Mouse (Mus musculus): Measurements from ENCODE around the gene Tmem14a. TPM values are rescaled to one million over a fixed set of nuclear protein-coding genes. Genes with fewer than 3 reads are reported as not detected.
"Not testable (repeated sequence)": the region's sequence is repeated elsewhere in the genome, so short reads cannot be mapped to it uniquely, and the experiment has no call there.

Gene Tmem14a
- total RNA-seq, 2 experiments from 2014 or later, result 1.3 to 3.3 TPM

GRCm38 (mm10) chr1:21252566-21253302 lies 34.4 kb downstream of the Tmem14a start:
- ATAC-seq (replicated peaks; ENCODE audit: poor library complexity), result no peak

GRCm38 (mm10) chr1:21253303-21253650 lies 34.9 kb downstream of the Tmem14a start:
- no peak for ATAC-seq (replicated peaks; ENCODE audit: poor library complexity)

GRCm38 (mm10) chr1:21253856-21254255 lies 35.5 kb downstream of the Tmem14a start:
- ATAC-seq (replicated peaks; ENCODE audit: poor library complexity), result no peak

DNA sequence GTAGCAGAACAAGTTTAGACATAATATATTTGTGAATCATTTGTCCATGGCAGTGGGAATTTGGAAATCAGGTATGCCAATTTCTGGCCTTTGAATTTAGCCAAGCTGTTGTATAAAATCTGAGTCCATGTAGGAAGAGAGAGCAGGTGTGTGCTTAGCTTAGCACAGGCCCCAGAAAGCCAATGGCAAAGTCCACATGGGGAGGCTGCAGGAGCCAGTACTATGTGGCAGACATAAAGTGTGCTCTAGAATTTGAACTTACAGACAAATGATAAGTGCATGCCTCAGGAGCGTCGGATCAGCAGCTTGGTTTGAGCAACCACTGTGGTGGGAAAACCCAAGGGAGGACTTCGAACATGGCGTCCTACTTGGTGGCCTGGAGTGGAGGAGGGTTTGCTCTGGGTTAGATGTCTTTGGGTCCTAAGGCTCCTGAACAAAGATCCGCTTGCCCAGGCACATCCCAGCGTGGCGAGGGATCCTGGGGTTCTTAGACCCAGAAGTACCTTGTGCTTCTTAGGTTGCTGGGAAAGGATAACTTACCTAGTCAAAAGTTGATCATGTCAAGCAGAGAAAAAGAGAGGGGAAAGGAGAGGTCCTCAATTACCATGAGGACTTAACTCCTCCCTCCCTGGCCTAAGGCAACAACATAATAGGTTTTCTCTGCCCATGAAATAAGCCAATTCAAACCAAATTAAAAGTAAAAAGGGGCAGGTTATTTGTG lies 37.4 kb downstream of the Tmem14a start:
- no peak for ATAC-seq (replicated peaks; ENCODE audit: poor library complexity)

GRCm38 (mm10) chr1:21256391-21256790 lies 38.0 kb downstream of the Tmem14a start:
- ATAC-seq (replicated peaks; ENCODE audit: poor library complexity), result no peak

- ATAC-seq (replicated peaks; ENCODE audit: poor library complexity), result no peak
These were observed 38.5 kb downstream of the Tmem14a start for GRCm38 (mm10) chr1:21256871-21257270.

- ATAC-seq (replicated peaks; ENCODE audit: poor library complexity), result not testable (repeated sequence)
These were observed 41.6 kb downstream of the Tmem14a start for GRCm38 (mm10) chr1:21259981-21260380.

- ATAC-seq (replicated peaks; ENCODE audit: poor library complexity), result no peak
These were observed 44.0 kb downstream of the Tmem14a start for GRCm38 (mm10) chr1:21262401-21262800.

- ATAC-seq (replicated peaks; ENCODE audit: poor library complexity), result no peak
These were observed 45.6 kb downstream of the Tmem14a start for GRCm38 (mm10) chr1:21263986-21264385.

GRCm38 (mm10) chr1:21264747-21265146 lies 46.4 kb downstream of the Tmem14a start:
- no peak for ATAC-seq (replicated peaks; ENCODE audit: poor library complexity)

DNA sequence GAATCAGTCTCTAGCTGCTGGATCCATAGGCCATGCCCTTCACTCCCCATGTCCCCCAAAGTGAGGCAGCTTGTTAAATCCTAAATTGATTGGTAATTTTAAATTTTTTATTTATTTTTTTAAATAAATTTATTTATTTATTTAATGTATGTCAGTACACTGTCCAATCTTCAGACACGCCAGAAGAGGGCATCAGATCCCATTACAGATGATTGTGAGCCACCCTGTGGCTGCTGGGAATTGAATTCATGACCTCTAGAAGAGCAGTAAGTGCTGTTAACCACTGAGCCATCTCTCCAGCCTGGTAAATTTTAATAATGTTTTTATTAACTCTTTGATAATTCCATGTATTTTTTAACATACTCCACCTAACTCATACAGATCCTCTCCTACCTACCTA lies 48.4 kb downstream of the Tmem14a start:
- ATAC-seq (replicated peaks; ENCODE audit: poor library complexity), result no peak

- not testable (repeated sequence) for ATAC-seq (replicated peaks; ENCODE audit: poor library complexity)
These were observed 49.1 kb downstream of the Tmem14a start for GRCm38 (mm10) chr1:21267466-21267865.

GRCm38 (mm10) chr1:21271343-21272055 lies 53.1 kb downstream of the Tmem14a start:
- ATAC-seq (replicated peaks; ENCODE audit: poor library complexity), result peak; percentile 90

DNA sequence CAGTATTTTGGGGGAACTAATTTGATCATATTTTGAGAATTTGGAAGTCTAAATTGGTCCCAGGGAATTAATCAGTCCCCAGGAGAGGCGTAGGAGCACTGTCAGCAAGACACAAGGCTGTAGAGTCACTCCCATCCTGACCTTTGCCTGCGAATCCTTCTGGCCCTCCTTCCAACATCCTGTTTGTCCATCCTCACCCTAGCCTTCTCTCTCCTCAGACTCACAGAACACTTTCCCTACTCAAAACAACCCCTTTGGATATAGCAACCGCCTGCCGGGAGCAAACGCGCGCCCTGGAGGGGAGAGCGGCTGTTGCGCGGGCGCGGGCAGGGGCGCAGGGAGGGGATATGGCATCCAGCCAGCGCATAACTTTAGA lies 53.7 kb downstream of the Tmem14a start:
- no peak; the same call in 1 of the 2 replicates for ATAC-seq (replicated peaks; ENCODE audit: poor library complexity)

- ATAC-seq (replicated peaks; ENCODE audit: poor library complexity), result no peak
These were observed 54.7 kb downstream of the Tmem14a start for GRCm38 (mm10) chr1:21273091-21273490.

GRCm38 (mm10) chr1:21274437-21275040 lies 56.2 kb downstream of the Tmem14a start:
- no peak for ATAC-seq (replicated peaks; ENCODE audit: poor library complexity)

- ATAC-seq (replicated peaks; ENCODE audit: poor library complexity), result not testable (repeated sequence)
These were observed 57.0 kb downstream of the Tmem14a start for GRCm38 (mm10) chr1:21275366-21275765.

GRCm38 (mm10) chr1:21276158-21276557 lies 57.8 kb downstream of the Tmem14a start:
- peak; percentile 84 for ATAC-seq (replicated peaks; ENCODE audit: poor library complexity)

Measured in megakaryocyte progenitor cell, adult 5-6 weeks (primary cell).